Mouse (Mus musculus): ENCODE measurements at regions not wholly inside any gene's neighbourhood (a gene's known extent, or its start where the extent isn't known, plus 50 kb on each side); places are given as distances from the start of the nearest gene placed in this dataset.

DNA sequence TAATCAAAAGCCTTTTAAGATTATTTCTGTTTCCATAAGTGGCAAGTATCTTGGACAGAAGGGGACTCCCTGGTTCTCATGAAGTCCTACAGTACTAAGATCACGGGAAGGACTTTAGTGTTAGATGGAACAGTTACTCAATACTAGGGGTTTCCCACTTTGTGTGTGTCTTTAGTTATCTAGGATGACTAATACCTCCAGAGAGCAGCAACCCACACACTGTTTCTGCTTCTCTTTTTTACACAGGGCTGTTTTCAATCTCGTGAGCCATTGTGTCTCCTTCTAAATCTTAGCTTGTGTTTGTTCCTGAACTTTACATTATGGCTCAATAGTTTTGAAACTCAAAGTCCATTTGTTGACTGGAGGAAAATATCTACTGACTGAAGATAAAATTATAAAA, 496.5 kb upstream of the Impg1 start:
- Histone ChIP-seq H3K27ac (no peak overlapping the region), H3K27me3 (no peaks in the 10 kb centered on the region), H3K9me3 (no peaks in the 10 kb centered on the region), H3K4me2 (replicated peaks) (no peak overlapping the region), H3K36me3 (no peaks in the 10 kb centered on the region), H3K4me1 (no peaks in the 10 kb centered on the region), H3K9ac (no peak overlapping the region), H3K4me3 (no peak overlapping the region)
- WGBS: 86% methylated on average over 2 of the region's 2 CpGs
- no peak for ATAC-seq (ENCODE audit: insufficient number of reproducible peaks, insufficient read depth, low FRiP score, low TSS enrichment)

- no peaks in the 10 kb centered on the region for H3K9me3 ChIP-seq
- H3K4me2 ChIP-seq (replicated peaks): no peak overlapping the region
- 61% methylated on average over 2 of the region's 2 CpGs for WGBS
- H3K4me1 ChIP-seq: no peaks in the 10 kb centered on the region
- H3K27ac ChIP-seq: no peak overlapping the region
- ATAC-seq (ENCODE audit: insufficient number of reproducible peaks, insufficient read depth, low FRiP score, low TSS enrichment): no peak
- no peak overlapping the region for H3K4me3 ChIP-seq
- no peaks in the 10 kb centered on the region for H3K36me3 ChIP-seq
- H3K9ac ChIP-seq: no peak overlapping the region
- H3K27me3 ChIP-seq: no peaks in the 10 kb centered on the region
These were observed 477.7 kb upstream of the Impg1 start for GRCm38 (mm10) chr9:80942991-80943390.

GRCm38 (mm10) chr9:80941424-80941823, 476.1 kb upstream of the Impg1 start:
- 60% methylated on average over 2 of the region's 2 CpGs for WGBS
- Histone ChIP-seq H3K4me3 (no peak overlapping the region), H3K4me2 (replicated peaks) (no peak overlapping the region), H3K27me3 (no peaks in the 10 kb centered on the region), H3K27ac (no peak overlapping the region), H3K9ac (no peak overlapping the region), H3K9me3 (no peaks in the 10 kb centered on the region), H3K36me3 (no peaks in the 10 kb centered on the region), H3K4me1 (no peaks in the 10 kb centered on the region)
- ATAC-seq (ENCODE audit: insufficient number of reproducible peaks, insufficient read depth, low FRiP score, low TSS enrichment): no peak

DNA sequence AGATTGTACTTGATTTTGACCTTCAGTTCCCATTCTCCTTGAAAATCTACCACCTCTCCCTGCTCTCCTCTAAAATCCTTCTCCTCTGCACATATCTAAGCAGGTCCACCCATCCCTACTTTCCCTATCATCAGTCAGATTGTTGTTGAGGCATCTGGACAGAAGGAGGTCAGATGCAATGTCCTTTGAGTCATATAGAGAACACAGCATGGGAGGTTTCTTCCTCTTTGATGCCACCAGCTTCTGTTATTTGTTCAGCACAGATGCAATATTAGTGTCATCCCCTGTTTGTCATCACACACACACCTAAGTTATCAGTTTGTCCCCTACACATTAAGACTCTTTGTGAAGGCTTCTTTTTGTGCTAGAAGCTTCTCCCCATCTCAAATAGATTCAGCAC, 473.0 kb upstream of the Impg1 start:
- no peaks in the 10 kb centered on the region for H3K9me3 ChIP-seq

GRCm38 (mm10) chr9:80930628-80931027, 465.3 kb upstream of the Impg1 start:
- Histone ChIP-seq H3K36me3 (no peaks in the 10 kb centered on the region), H3K4me2 (replicated peaks) (no peak overlapping the region), H3K4me1 (no peaks in the 10 kb centered on the region), H3K9ac (no peak overlapping the region), H3K27ac (no peak overlapping the region), H3K4me3 (no peak overlapping the region), H3K27me3 (no peaks in the 10 kb centered on the region), H3K9me3 (no peaks in the 10 kb centered on the region)
- no peak for ATAC-seq (ENCODE audit: insufficient number of reproducible peaks, insufficient read depth, low FRiP score, low TSS enrichment)
- 59% methylated on average over 2 of the region's 2 CpGs for WGBS

More for the DNA sequence above, 473.0 kb upstream of the Impg1 start:
- no peak overlapping the region for H3K27ac ChIP-seq
- no peaks in the 10 kb centered on the region for H3K4me1 ChIP-seq
- H3K27me3 ChIP-seq: no peaks in the 10 kb centered on the region
- no peak overlapping the region for H3K4me2 ChIP-seq (replicated peaks)
- no peak for ATAC-seq (ENCODE audit: insufficient number of reproducible peaks, insufficient read depth, low FRiP score, low TSS enrichment)
- H3K36me3 ChIP-seq: no peaks in the 10 kb centered on the region
- no peak overlapping the region for H3K4me3 ChIP-seq
- no peak overlapping the region for H3K9ac ChIP-seq

GRCm38 (mm10) chr9:80920304-80920703, 455.0 kb upstream of the Impg1 start:
- H3K9me3 ChIP-seq: no peaks in the 10 kb centered on the region
- no peak overlapping the region for H3K4me2 ChIP-seq (replicated peaks)
- H3K27ac ChIP-seq: no peak overlapping the region
- H3K4me3 ChIP-seq: no peak overlapping the region
- 85% methylated on average over 1 of the region's 1 CpGs for WGBS
- H3K9ac ChIP-seq: no peak overlapping the region
- no peaks in the 10 kb centered on the region for H3K36me3 ChIP-seq
- H3K27me3 ChIP-seq: no peaks in the 10 kb centered on the region
- no peaks in the 10 kb centered on the region for H3K4me1 ChIP-seq
- no peak for ATAC-seq (ENCODE audit: insufficient number of reproducible peaks, insufficient read depth, low FRiP score, low TSS enrichment)

DNA sequence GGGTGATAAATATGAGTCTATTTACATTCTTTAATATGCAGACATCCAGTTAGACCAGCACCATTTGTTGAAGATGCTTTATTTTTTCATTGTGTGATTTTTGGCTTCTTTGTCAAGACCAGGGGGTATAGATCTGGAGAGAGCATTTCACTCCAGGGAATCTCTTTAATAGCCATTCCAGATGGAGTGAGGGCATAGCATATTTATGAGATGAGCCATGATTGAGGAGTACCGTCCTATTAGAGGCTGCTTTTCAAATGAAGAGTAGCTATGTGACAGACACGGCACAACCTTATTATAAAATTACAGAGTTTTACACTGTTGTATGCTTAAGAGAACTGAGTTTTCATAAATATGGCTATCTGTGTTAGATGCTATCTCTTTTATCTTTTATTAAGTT, 448.6 kb upstream of the Impg1 start:
- H3K4me3 ChIP-seq: no peak overlapping the region
- H3K9me3 ChIP-seq: no peaks in the 10 kb centered on the region
- H3K4me1 ChIP-seq: no peaks in the 10 kb centered on the region
- no peak overlapping the region for H3K4me2 ChIP-seq (replicated peaks)
- H3K27me3 ChIP-seq: no peaks in the 10 kb centered on the region
- H3K27ac ChIP-seq: no peak overlapping the region
- H3K36me3 ChIP-seq: no peaks in the 10 kb centered on the region
- H3K9ac ChIP-seq: no peak overlapping the region
- 85% methylated on average over 2 of the region's 2 CpGs for whole genome bisulfite sequencing
- ATAC-seq (ENCODE audit: insufficient number of reproducible peaks, insufficient read depth, low FRiP score, low TSS enrichment): no peak

- Histone ChIP-seq H3K9me3 (no peaks in the 10 kb centered on the region), H3K27me3 (no peaks in the 10 kb centered on the region), H3K4me2 (replicated peaks) (no peak overlapping the region), H3K36me3 (no peaks in the 10 kb centered on the region), H3K4me1 (no peaks in the 10 kb centered on the region), H3K27ac (no peak overlapping the region), H3K4me3 (no peak overlapping the region), H3K9ac (no peak overlapping the region)
- ATAC-seq (ENCODE audit: insufficient number of reproducible peaks, insufficient read depth, low FRiP score, low TSS enrichment): no peak
These were observed 446.9 kb upstream of the Impg1 start for GRCm38 (mm10) chr9:80912177-80912576.

DNA sequence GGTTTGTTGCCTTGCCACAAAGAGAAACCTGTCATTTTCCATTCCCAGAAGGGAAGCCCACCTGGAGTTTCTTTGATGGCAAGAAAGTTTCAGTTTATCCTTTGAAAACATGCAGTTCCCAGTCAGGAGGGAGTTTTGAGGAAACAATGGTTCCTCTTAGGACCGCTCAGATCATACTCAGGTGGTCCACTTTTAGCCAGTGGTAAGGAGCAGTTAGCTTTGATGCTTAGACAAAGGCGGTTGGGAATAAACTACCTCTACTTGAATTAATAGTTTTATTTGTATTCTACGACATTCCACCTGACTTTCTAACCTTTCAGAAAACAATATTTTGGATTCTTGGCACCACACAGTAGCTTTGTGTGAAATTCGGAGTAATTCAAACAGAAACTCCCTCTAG, 401.5 kb upstream of the Impg1 start:
- no peaks in the 10 kb centered on the region for H3K36me3 ChIP-seq
- ATAC-seq (ENCODE audit: insufficient number of reproducible peaks, insufficient read depth, low FRiP score, low TSS enrichment): no peak
- no peak overlapping the region for H3K4me2 ChIP-seq (replicated peaks)
- 74% methylated on average over 4 of the region's 4 CpGs for WGBS
- no peak overlapping the region for H3K9ac ChIP-seq
- no peak overlapping the region for H3K27ac ChIP-seq
- no peak overlapping the region for H3K4me3 ChIP-seq
- no peaks in the 10 kb centered on the region for H3K4me1 ChIP-seq
- no peaks in the 10 kb centered on the region for H3K9me3 ChIP-seq
- no peaks in the 10 kb centered on the region for H3K27me3 ChIP-seq

DNA sequence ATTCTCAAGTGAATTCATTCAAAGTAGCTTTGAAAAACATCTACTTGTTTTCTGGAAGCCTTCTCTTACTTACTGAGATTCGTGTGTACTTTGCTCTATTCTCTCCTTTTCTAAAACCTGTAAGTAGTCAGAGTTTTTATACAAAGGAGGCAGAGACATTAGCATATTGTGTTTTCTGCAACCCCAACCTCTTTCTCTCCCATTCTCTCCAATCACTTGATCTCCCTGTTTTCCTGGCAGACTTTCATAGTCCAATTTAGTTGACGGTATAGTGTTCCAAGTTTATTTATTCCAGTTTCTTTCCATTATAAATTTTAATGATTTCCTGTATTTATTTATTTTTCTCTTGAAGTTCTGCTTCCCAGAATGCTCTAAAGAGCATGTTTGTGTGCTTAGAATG, 393.7 kb upstream of the Impg1 start:
- Histone ChIP-seq H3K4me2 (replicated peaks) (no peak overlapping the region), H3K4me3 (no peak overlapping the region), H3K27me3 (no peaks in the 10 kb centered on the region), H3K9me3 (no peaks in the 10 kb centered on the region), H3K9ac (no peak overlapping the region), H3K36me3 (no peaks in the 10 kb centered on the region), H3K4me1 (no peaks in the 10 kb centered on the region), H3K27ac (no peak overlapping the region)
- 59% methylated on average over 2 of the region's 2 CpGs for WGBS
- no peak for ATAC-seq (ENCODE audit: insufficient number of reproducible peaks, insufficient read depth, low FRiP score, low TSS enrichment)

DNA sequence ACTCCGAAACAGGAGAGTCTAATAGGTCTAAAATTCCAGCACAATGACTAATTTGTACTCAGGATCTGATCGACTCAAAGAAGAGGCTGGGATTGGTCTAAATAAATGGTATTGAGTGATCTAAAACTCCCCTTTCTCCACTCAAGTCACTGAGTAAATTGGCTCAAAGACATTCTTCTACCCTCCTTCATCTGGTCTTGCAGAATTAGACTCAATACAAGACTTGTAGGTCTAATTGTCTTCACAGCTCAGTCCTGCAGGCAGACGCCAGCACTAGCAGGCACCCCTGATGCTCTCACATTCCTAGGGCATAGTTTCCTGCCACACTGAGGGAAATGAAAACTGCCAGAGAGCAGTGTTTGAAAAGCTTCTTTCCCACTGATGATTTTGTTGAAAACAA, 382.9 kb upstream of the Impg1 start:
- ATAC-seq (ENCODE audit: insufficient number of reproducible peaks, insufficient read depth, low FRiP score, low TSS enrichment): no peak
- no peaks in the 10 kb centered on the region for H3K9me3 ChIP-seq
- no peak overlapping the region for H3K4me2 ChIP-seq (replicated peaks)
- WGBS: 47% methylated on average over 3 of the region's 3 CpGs
- H3K36me3 ChIP-seq: no peaks in the 10 kb centered on the region
- H3K4me1 ChIP-seq: no peaks in the 10 kb centered on the region
- no peak overlapping the region for H3K27ac ChIP-seq
- H3K27me3 ChIP-seq: no peaks in the 10 kb centered on the region
- no peak overlapping the region for H3K4me3 ChIP-seq
- H3K9ac ChIP-seq: no peak overlapping the region

DNA sequence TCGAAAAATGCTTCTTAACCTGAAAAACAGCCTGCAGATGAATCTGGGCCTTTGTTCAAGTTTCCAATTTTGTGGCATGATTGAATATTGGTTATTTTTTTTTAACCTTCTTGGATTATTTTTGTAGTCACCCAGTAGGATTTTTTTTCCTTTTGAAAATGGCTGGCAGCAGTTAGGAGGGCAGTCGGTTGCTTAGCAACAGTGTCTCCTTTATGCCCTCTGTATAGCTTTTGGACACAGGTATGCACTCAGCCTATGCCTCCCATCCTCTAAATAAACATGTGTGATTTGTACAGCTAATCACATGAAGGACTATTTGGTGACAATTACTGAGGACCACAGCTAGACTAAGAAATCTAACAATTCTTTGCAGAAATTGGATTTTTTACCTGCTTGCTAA, 367.5 kb upstream of the Impg1 start:
- Histone ChIP-seq H3K9me3 (no peaks in the 10 kb centered on the region), H3K4me1 (no peaks in the 10 kb centered on the region), H3K4me3 (no peak overlapping the region), H3K4me2 (replicated peaks) (no peak overlapping the region), H3K9ac (no peak overlapping the region), H3K36me3 (no peaks in the 10 kb centered on the region), H3K27me3 (no peaks in the 10 kb centered on the region), H3K27ac (no peak overlapping the region)
- no peak for ATAC-seq (ENCODE audit: insufficient number of reproducible peaks, insufficient read depth, low FRiP score, low TSS enrichment)
- WGBS: 76% methylated on average over 2 of the region's 2 CpGs

DNA sequence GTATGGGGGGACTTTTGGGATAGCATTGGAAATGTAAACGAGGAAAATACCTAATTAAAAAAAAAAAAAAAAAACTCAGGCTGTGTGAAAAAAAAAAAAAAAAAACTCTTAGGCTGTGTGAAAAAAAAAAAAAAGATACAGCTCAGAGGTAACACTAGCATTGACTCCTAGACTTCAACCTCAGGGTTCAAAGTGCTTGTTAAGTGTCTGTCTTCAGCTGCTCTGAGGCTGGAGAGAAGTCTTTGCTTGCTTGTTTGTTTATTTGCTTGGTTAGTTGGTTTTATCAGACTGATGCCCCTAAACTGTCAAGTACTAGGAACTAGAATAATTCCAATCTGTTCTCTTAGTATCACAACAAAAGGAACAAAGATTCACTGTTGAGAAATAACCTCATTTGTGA, 360.1 kb upstream of the Impg1 start:
- no peak for ATAC-seq (ENCODE audit: insufficient number of reproducible peaks, insufficient read depth, low FRiP score, low TSS enrichment)
- Histone ChIP-seq H3K27me3 (no peaks in the 10 kb centered on the region), H3K4me2 (replicated peaks) (no peak overlapping the region), H3K9ac (no peak overlapping the region), H3K4me3 (no peak overlapping the region), H3K4me1 (no peaks in the 10 kb centered on the region), H3K27ac (no peak overlapping the region), H3K36me3 (no peaks in the 10 kb centered on the region), H3K9me3 (no peaks in the 10 kb centered on the region)
- 64% methylated on average over 1 of the region's 1 CpGs for WGBS
